Mouse (Mus musculus) intestine, postnatal 0 days (tissue): ENCODE measurements around the gene Igfbp6. TPM values are rescaled to one million over a fixed set of nuclear protein-coding genes. Genes with fewer than 3 reads are reported as not detected.
A peak's percentile ranks its signal among the peaks of the same experiment; 100 is the strongest.

Source experiments
- ATAC-seq: fragments of 200-750 bp; cut with Nextera tagmentation; 2 replicates; pipeline ENCODE4 v1.8.0; 2017; ENCODE audit warnings: mild to moderate bottlenecking, moderate TSS enrichment, moderate library complexity
- H3K27ac ChIP-seq: fragments of 300-500 bp; sonication (generic); 2 replicates; pipeline ENCODE4 v1.5.1; 2014; ENCODE audit warnings: mild to moderate bottlenecking, low read depth, low read length, moderate library complexity
- H3K27me3 ChIP-seq: fragments of 300-500 bp; sonication (generic); replicated peaks from 2 replicates; pipeline ENCODE4 v1.6.1; 2014; ENCODE audit warnings: low read length, mixed read lengths; ENCODE audit not compliant: control insufficient read depth, insufficient read depth
- H3K36me3 ChIP-seq: fragments of 300-500 bp; sonication (generic); 2 replicates; pipeline ENCODE4 v1.6.1; 2014; ENCODE audit warnings: mild to moderate bottlenecking, moderate library complexity; ENCODE audit not compliant: control insufficient read depth, insufficient read depth
- H3K4me1 ChIP-seq: fragments of 300-500 bp; sonication (generic); replicated peaks from 2 replicates; pipeline ENCODE4 v1.6.1; 2014; ENCODE audit warnings: antibody characterized with exemption, low read length, mixed read lengths; ENCODE audit not compliant: control insufficient read depth, insufficient read depth
- H3K4me2 ChIP-seq: fragments of 300-500 bp; sonication (generic); replicated peaks from 2 replicates; pipeline ENCODE4 v1.6.1; 2014; ENCODE audit warnings: low read depth, mild to moderate bottlenecking, moderate library complexity
- H3K4me3 ChIP-seq: fragments of 300-500 bp; sonication (generic); 2 replicates; pipeline ENCODE4 v1.5.1; 2014; ENCODE audit warnings: low read depth, low read length
- H3K9ac ChIP-seq: fragments of 300-500 bp; sonication (generic); 2 replicates; pipeline ENCODE4 v1.6.1; 2014; ENCODE audit warnings: mild to moderate bottlenecking, low read depth, low read length
- H3K9me3 ChIP-seq: fragments of 300-500 bp; sonication (generic); 2 replicates; pipeline ENCODE4 v1.6.1; 2016; ENCODE audit warnings: mixed run types; ENCODE audit not compliant: control insufficient read depth
- CTCF ChIP-seq: sonication (generic); IDR thresholded peaks from 2 replicates; pipeline ENCODE4 v1.5.1; 2016; ENCODE audit warnings: low read depth, mild to moderate bottlenecking, control low read depth, antibody characterized with exemption, moderate library complexity
- WGBS: fragments of 180-500 bp; shearing (Covaris S2); extraction: QIAGEN DNeasy Blood & Tissue Kit; methylation state at CpG from one replicate; pipeline ENCODE4 v1.1.7; 2014; 5-methylcytosine and 5-hydroxymethylcytosine counted together
- polyA plus RNA-seq: library from polyadenylated mRNA; unstranded; fragments of >200 nt; fragmentation: Nextera tagmentation; extraction: Ambion mirVana; gene quantifications from 2 replicates; pipeline ENCODE4 v1.2.1, GENCODE M21; 2015

Igfbp6 gene
- polyA plus RNA-seq, 1 experiment from 2014 or later, result 27.8 TPM

DNA sequence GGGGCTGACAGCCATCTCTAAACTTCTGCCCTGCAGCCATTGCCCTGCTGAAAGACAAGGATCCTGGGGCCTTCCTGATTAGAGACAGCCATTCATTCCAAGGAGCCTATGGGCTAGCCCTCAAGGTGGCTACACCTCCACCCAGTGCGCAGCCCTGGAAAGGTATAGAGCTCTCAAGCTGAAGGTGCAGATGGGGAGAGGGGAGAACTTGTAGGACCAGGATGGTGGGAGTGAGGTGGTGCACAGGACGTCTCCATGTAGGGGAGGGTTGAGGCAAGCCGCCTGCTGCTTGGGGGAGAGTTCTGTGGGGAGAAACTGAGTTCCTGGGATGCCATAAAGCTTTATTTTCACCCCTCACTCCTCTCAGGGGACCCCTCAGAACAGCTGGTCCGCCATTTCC is 30.5 kb upstream of the Igfbp6 start:
- no peaks in the 10 kb centered on the region for H3K9me3 ChIP-seq
- no peak overlapping the region for H3K4me3 ChIP-seq
- H3K4me1 ChIP-seq, result peaks cover 4% of the 10 kb centered on the region; the same call in 1 of the 2 replicates
- ATAC-seq, result no peak
- H3K4me2 ChIP-seq, result no peak overlapping the region
- H3K9ac ChIP-seq, result no peak overlapping the region
- no peaks in the 10 kb centered on the region for H3K27me3 ChIP-seq
- WGBS, result 87% methylated on average over 4 of the region's 4 CpGs
- TF ChIP-seq CTCF, result no peak
- H3K36me3 ChIP-seq, result peaks cover 84% of the 10 kb centered on the region
- H3K27ac ChIP-seq, result no peak overlapping the region

DNA sequence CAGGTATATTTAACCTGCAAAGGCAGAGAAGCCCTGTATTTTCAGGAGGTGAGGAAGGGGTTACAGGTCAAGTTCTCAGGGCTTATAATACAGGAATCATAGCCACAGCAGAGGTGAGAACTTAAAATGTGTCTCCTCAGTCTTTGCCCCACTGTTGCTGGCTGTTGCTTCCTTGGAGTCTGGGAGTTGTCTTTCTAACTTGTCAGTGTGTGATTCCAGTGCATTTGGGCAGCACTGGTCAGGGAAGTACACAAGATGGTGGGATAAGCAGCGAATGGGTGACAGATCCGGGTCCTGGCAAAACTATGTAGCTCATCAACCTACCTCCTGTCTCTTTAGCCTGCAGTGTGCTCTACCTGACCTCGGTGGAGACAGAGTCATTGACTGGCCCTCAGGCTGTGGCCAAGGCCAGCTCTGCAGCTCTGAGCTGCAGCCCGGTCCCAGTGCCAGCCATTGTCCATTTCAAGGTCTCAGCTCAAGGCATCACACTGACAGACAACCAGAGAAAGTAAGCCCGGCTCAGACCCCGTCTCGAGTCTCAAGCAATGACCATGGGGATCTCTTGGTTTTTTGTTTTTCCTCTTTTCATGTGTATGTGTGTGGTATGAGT is 29.4 kb upstream of the Igfbp6 start:
- H3K4me3 ChIP-seq, result no peak overlapping the region
- no peak overlapping the region for H3K27ac ChIP-seq
- H3K9ac ChIP-seq, result no peak overlapping the region
- no peak for TF ChIP-seq CTCF
- H3K4me1 ChIP-seq, result peaks cover 4% of the 10 kb centered on the region; the same call in 1 of the 2 replicates
- WGBS, result 83% methylated on average over 7 of the region's 7 CpGs
- no peak for ATAC-seq
- no peak overlapping the region for H3K4me2 ChIP-seq
- no peaks in the 10 kb centered on the region for H3K27me3 ChIP-seq
- H3K9me3 ChIP-seq, result no peaks in the 10 kb centered on the region
- peaks cover 86% of the 10 kb centered on the region for H3K36me3 ChIP-seq

DNA sequence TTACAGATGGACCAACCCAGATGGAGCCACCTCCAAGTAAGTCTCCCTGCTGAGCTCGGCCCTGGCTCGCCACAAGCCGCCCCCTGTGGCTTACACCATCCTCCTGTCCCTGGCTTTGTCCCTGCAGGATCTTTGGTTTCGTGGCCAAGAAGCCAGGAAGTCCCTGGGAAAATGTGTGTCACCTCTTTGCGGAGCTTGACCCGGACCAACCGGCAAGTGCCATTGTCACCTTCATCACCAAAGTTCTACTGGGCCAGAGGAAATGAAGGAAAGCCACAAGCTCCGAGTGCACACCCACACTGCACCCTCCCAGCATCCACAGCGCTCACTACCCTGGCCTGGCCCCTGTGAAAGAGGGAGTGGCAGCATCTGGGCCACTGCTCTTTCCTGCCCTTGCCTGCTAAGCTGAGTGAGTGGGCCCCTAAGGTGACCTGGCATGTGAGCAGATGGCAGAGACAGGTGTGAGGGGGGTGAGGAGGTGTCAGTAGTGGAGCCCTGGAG is 28.4 kb upstream of the Igfbp6 start:
- no peak overlapping the region for H3K9ac ChIP-seq
- H3K36me3 ChIP-seq, result peaks cover 81% of the 10 kb centered on the region
- no peaks in the 10 kb centered on the region for H3K27me3 ChIP-seq
- 67% methylated on average over 9 of the region's 9 CpGs for WGBS
- no peak overlapping the region for H3K4me3 ChIP-seq
- H3K4me2 ChIP-seq, result no peak overlapping the region
- peaks cover 4% of the 10 kb centered on the region; the same call in 1 of the 2 replicates for H3K4me1 ChIP-seq
- peak overlapping the region; percentile 15; the same call in 1 of the 2 replicates for H3K27ac ChIP-seq
- no peaks in the 10 kb centered on the region for H3K9me3 ChIP-seq
- no peak for TF ChIP-seq CTCF
- peak; percentile 83 for ATAC-seq

DNA sequence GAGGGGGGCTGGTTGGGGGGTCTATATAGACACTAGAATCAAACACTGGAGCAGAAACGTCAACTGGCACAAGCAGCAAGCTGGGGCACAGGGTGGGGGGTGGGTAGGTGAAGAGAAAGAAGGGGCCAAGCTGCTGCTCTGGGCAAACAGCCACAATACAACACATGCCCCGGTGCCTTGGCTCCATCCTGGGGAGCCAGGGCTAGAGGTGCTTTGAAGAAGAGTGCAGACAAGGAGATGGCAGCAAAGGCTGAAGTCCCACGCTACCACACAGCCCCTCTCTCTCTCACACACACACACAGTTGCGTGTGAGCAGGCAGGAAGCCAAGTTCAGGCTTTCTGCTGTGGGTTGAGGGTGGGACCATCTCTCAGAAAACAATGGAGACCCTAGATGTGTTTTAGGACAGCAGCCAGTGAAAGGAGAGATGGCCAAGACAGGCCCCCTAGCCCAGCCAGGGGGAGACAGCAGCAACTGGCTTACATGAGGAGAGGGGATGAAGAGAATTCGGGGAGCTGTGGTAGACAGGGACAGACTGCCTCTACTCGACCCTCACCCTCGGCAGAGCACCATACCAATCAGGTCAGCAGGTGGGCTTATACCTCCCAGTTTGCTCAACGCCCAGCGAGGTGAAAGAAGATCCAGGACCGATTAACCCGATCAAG is 27.3 kb upstream of the Igfbp6 start:
- H3K9me3 ChIP-seq, result no peaks in the 10 kb centered on the region
- no peak overlapping the region for H3K4me2 ChIP-seq
- no peak for TF ChIP-seq CTCF
- 77% methylated on average over 11 of the region's 11 CpGs for WGBS
- no peak overlapping the region for H3K4me3 ChIP-seq
- peaks cover 85% of the 10 kb centered on the region for H3K36me3 ChIP-seq
- peaks cover 4% of the 10 kb centered on the region; the same call in 1 of the 2 replicates for H3K4me1 ChIP-seq
- H3K27me3 ChIP-seq, result no peaks in the 10 kb centered on the region
- ATAC-seq, result no peak
- no peak overlapping the region for H3K9ac ChIP-seq
- H3K27ac ChIP-seq, result no peak overlapping the region

DNA sequence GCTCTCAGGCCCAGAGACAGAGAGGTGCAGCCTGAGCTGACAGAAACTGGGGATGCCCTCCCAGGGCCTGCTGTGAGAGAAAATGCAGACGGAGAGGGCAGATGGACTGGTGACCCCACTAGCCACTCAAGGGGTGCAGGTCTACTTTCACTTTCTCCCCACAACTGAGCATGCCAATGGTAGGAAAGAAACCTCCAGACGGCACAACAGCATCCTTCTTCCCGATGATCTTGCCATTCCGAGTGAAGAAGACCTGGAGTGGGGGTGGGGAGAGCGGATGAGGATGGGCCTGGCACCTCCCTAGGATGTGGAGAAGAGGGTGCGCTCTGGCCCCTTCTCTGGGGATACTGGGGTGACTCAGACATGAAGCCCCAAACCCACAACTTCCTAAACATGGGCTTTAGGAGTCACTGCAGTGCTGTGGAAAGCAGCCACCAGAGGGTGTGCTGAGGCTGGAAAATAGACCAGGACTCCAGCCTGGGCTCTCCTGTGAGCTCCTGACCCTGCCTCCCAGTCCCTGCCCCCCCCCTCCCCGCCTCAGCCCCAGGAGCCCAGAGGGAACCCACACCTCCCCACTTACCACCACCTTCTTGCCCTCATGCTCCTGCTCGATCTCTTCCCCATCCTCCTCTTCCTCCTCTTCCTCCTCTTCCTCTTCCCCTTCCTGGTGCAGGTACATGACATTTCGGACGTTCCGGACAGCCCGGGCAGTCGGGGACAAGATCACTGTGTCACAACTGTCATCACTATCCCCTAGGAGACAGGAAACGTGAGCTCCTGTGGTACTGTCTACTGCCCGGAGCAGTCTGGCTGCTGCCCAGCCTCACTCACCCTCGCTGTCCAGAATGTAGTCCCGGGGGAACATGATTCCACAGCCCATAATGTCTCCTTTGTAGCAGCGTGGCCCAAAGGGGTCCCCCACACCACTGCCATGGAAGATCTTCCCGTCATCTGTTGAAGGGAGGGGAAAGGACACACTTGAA is 26.4 kb upstream of the Igfbp6 start:
- no peak overlapping the region for H3K27ac ChIP-seq
- H3K4me2 ChIP-seq, result no peak overlapping the region
- no peak for ATAC-seq
- H3K4me1 ChIP-seq, result peaks cover 4% of the 10 kb centered on the region; the same call in 1 of the 2 replicates
- TF ChIP-seq CTCF, result peak; percentile 71
- 74% methylated on average over 19 of the region's 19 CpGs for WGBS
- no peaks in the 10 kb centered on the region for H3K27me3 ChIP-seq
- no peaks in the 10 kb centered on the region for H3K9me3 ChIP-seq
- no peak overlapping the region for H3K9ac ChIP-seq
- H3K4me3 ChIP-seq, result no peak overlapping the region
- peaks cover 87% of the 10 kb centered on the region for H3K36me3 ChIP-seq

DNA sequence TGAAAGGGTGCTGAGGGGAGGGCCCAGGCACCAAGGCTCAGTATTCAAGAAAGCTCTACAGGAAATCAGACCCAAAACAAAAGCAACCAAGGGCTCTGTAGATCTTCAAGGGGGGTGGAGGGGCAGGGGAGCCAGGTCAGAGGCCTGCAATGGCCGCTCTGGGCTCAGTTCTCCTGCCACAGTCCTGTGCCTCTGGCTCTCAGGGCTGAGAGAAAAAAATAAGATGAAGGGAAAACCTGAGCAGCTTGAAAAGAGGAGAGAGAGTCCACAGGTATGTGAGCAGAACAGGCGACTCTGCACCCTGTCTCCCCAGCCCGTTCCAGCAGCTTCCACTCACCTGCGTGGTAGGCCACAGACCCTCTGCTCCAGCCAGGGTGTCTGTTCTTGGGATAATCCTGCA is 25.6 kb upstream of the Igfbp6 start:
- no peak overlapping the region for H3K9ac ChIP-seq
- whole genome bisulfite sequencing, result 88% methylated on average over 4 of the region's 4 CpGs

More for the DNA sequence above, 25.6 kb upstream of the Igfbp6 start:
- H3K4me2 ChIP-seq, result no peak overlapping the region
- H3K27me3 ChIP-seq, result no peaks in the 10 kb centered on the region
- H3K36me3 ChIP-seq, result peaks cover 82% of the 10 kb centered on the region
- H3K4me3 ChIP-seq, result no peak overlapping the region
- no peak for TF ChIP-seq CTCF
- H3K4me1 ChIP-seq, result peaks cover 4% of the 10 kb centered on the region; the same call in 1 of the 2 replicates
- H3K9me3 ChIP-seq, result no peaks in the 10 kb centered on the region
- no peak overlapping the region for H3K27ac ChIP-seq
- ATAC-seq, result no peak
